Mouse (Mus musculus) c-Kit-positive CD71-positive TER-119-negative erythroid progenitor cells, embryonic 14.5 days (primary cell): Measurements from ENCODE around the gene Emc6.

ENCODE experiments used
- DNase-seq: peaks from one replicate; pipeline ENCODE4 v3.0.0-alpha.2; 2013; ENCODE audit warnings: low read depth

Emc6 gene

GRCm38 (mm10) chr11:73176186-73176585, 651 bp downstream of the Emc6 start:
- DNase-seq = peak; percentile 13

DNA sequence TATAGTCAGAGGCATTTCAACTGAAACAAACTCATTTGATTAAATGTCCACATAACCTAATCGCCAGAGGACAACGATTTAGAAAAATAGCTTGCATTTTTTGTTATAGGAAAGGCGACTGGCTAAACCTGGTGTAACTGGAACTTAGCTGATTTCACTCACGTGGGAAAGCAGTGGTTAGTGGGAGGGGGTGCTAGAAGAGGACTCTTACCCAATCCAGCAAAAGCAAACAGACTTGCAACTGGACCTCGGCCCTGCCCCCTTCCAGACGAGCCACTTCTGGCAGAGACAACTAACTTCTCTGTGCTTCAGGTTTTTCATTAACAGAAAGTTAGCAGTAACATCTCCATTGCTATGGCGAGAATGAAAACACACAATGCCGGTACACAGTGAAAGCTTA, 1.2 kb downstream of the Emc6 start:
- DNase-seq = no peak

GRCm38 (mm10) chr11:73172186-73172585, 4.7 kb downstream of the Emc6 start:
- DNase-seq = no peak

GRCm38 (mm10) chr11:73169231-73169630, 7.6 kb downstream of the Emc6 start:
- DNase-seq = peak; percentile 67

DNA sequence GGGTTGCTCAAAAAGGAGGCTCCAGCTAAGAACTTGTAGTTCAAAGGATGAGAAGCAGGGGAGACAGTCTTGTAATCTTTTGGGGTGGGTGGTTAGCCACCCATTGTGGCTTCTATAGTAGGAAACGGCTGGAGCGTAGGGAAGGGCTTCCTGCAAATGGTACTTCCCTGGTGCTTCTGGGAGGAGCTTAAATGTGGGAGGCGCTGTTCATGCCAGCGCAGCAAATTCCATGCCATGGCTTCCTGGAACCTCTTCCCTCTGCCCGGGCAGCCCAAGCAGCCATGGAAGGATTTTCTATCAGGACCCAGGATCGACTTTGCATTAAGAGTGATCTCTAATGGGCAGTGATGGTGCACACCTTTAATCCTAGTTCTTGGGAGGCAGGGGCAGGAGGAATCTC, 8.3 kb downstream of the Emc6 start:
- no peak for DNase-seq

- DNase-seq = no peak
Measured at GRCm38 (mm10) chr11:73168071-73168470, 8.8 kb downstream of the Emc6 start.

GRCm38 (mm10) chr11:73162284-73162683, 14.6 kb downstream of the Emc6 start:
- DNase-seq = no peak

- DNase-seq = no peak
Measured at GRCm38 (mm10) chr11:73161616-73162015, 15.2 kb downstream of the Emc6 start.

DNA sequence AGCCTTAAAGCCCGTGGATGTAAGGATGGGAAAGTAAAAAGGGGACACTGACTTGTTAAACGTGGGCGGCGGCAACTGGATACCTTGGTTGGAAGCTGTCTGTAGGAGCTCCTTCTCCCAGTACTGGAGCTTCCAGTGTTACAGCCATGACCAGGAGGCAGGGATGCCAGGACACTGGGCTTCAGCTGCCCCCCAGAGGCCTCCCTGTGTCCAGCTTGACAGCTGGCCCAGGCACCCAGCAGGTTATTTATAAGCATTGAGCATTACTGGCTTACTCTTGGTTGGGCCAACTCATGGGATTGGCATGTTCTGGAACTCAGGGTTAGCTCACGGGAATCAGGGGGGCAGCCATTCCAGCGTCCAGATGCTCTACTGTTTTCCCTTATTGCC, 16.0 kb downstream of the Emc6 start:
- no peak for DNase-seq

DNA sequence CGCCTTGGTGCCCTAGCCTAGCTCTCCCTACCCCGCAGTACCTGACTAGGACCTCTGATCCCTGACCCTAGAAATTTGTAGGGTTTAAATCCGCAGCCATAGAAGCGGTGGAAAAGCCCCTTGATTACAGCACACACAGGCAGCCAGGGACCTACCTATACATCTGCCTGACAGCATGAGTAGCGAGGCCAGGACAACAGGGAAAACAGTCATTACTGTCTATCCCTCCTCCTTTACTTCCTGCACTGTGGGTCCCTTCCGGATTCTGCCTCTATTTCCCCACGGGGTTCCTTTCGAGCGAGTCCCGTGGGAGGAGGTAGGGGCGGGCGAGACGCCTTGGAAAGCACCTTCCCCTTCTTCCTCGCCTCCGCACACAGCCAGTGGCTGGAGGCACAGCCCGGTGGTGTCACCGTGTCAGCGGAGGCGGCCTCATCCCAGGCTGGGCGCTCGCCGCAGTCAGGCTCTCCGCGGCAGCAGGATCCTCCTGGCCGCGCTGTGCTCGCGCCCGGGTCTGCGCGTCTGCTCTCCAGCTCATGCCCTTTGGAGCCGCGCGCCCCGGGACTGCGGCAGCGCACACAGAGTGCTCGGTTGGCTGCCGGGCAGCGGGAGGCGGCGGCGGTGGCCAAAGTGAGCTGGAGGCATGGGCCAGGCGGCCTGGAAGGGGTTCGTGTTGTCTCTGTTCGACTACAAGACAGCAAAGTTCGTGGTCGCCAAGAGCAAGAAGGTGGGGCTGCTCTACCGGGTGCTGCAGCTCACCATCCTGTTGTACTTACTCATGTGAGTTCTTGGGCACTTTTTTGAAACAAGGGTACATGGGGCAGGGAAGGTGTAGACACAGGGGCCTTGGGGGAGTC, 16.7 kb downstream of the Emc6 start, which contains the start of gene P2rx5:
TSS of gene P2rx5 (plus strand) at position 465 of the 854 bp plus-strand sequence.
- DNase-seq = no peak

DNA sequence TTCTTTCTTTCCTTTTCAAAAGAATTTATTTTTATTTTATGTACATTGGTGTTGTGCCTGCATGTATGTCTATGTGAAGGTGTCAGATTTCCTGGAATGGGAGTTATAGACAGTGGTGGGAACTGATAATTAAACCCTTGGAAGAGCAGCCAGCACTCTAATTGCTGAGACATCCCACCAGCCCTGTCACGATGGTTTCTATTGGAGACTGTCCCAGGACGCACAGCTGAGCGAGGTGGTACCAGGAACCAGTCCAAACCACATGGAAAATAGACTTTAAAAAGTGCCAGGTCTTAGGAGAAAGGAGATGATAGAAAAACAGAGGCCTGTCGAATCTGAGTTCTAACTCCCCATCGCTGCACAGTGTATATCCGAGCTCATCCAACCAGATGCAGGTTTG, 21.8 kb downstream of the Emc6 start:
- DNase-seq = no peak

DNA sequence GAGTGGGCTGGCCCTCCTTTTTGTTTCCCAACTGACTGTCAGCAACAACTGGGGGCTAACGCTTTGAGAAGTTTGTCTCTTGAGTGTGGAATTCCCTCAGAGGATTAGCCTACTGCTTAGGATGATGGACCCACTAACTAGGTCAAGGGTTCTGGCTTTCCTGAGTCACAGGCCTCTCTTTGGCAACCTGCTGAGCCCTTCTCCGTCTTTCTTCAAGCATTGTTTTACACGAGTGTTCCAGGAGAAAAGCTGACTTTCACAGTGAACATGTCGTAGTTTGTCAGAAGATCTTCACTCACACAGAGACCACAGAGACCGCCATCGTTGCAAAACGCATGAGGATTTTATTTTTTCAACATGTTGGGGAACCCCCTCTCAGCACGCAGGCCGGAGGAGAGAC, 28.6 kb downstream of the Emc6 start:
- no peak for DNase-seq

- no peak for DNase-seq
Measured at GRCm38 (mm10) chr11:73146975-73147365, 29.9 kb downstream of the Emc6 start.

DNA sequence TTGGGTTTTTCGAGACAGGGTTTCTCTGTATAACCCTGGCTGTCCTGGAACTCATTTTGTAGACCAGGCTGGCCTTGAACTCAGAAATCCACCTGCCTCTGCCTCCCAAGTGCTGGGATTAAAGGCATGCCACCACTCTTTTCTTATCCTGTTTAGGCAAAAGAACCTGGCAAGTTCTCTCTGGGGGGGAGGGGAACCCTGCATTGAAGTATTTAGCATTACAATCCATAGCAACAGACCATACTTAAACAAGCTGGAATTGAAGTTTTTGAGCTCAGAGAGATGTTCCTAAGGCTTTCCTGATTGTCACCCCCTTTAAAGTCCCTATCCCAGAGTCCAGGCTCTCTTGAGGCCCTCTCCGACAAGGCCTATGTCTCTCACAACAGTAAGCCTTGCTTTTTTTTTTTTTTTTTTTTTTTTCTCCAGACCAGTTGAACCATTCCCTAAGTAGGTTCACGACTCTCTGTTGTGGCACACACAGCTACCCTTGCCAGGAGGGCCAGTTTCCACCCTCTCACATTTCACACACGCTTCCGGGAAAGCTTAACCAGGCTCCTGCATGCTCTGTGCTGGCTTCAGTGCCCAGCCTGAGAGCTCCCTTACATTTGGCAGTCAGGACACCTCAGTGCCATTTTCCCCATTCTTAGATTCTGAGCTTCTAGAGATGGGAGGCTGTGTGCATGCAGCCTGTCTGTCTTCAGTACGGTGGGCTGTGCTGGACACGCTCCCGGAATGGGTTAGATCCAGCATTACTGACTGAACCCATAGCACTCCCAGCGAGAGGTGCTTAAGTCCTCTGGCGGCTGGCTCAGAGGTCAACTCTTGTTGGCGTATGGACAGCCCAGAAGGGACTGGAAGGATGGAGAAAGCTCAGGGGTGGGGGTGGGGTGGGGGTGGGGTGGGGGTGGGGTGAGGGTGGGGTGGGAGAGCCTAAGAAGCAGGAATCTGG, 30.5 kb downstream of the Emc6 start:
- no peak for DNase-seq

- DNase-seq = no peak
Measured at GRCm38 (mm10) chr11:73144261-73144681, 32.6 kb downstream of the Emc6 start.

DNA sequence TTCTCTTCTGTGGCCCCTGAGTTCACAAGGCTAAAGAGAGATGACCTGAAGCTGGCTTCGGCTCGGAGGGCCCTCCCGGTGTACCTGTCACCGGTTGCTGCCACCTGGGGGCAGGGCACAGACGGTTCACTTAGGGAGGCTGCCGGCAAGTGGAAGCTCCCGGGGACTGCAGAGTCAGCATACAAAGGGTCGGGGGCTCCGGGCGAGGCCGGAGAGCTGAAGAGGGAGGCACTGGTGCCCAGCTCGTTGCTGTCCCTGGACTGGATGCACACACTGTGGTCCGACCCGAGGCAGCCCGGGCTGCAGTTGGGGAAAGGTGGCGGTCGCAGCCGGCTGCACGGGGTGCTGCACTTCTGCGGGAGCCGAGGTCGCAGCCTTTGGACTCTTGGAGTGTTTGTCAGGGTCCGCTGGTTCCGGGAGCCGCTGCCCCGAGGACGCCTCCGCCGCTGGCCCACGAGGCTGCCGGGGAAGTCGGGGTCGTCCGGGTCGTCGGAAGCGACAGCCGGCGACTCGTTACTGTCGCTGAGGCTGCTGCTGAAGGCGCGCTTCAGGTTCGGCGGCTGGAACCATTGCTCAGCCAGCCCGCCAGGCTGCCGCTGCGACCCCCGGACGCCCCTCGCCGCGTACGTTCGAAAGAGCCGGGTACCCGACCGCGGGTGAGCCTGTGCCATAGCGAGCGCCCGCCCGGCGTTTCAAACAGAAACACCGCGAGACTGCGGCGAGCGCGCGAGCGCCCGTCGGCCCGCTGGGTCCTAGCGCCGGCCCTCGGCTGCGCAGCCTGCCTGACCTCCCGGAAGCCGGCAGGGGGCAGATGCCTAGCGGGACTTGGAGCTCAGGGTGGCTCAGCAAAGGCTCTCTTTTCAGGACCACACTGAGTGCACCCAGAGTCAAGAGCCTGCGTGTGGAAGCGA, 39.0 kb downstream of the Emc6 start, which contains the start of gene Haspin:
TSS of gene Haspin (minus strand) at position 704 of the 911 bp plus-strand sequence.
- peak; percentile 82 for DNase-seq

DNA sequence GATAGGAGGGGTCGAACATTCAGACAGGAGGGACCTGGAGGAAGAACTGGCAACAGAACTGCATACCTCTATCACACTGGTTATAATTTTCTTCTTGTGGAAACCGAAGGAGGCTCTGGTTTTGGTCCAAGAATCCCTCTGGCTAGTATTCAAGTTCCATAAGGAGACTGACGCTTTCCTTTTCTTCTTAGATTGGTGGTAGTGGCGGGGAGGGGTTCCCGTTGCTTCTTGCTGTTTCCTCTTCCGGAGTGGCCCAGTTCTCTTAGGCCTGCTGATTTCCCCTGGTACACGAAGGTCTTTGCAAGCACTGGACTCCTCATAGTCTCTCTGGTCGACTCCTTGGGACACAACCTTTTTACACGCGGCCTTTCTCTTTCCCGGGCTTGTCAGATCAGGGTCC, 39.7 kb downstream of the Emc6 start:
- peak; percentile 7 for DNase-seq

GRCm38 (mm10) chr11:73136587-73136986, 40.2 kb downstream of the Emc6 start:
- DNase-seq = peak; percentile 15

DNA sequence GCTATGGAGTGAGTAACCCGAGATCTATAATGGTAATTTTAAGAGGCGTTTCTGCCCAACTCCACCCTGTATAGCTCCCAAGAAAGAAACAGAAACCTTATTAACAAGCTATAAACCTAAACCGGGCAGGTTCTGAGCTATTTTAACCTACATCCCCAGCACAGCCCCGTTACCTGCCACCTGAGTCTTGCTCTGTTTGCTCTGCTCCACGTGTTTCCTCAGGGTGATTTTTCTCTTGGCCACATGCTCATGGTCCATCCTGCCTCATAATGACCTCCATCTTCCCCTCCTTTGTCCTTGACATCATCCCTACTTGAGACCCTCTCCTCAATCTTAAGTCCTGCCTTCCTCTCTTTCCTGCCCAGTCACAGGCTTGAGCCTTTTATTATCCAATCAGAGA, 42.6 kb downstream of the Emc6 start:
- DNase-seq = no peak

DNA sequence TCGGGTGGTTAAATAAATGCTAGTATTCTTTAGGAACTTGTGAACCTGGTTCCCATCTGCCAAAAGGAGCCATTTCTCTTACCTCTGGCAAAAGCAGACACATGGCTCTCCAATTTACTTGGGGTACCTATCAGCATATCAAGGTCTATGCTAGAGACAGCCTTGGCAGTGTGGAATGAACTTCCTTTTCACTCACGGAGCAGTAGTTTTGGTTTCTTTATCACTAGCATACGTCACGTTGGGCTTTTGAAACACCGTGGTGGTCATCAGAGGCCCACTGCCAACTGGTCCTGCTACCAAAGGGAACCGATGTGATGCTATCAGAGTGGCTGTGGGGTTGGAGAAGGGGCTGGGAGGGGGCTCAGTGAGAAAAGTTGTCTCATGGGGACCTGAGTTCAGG, 43.8 kb downstream of the Emc6 start:
- no peak for DNase-seq

GRCm38 (mm10) chr11:73131020-73131419, 45.8 kb downstream of the Emc6 start:
- DNase-seq = no peak

DNA sequence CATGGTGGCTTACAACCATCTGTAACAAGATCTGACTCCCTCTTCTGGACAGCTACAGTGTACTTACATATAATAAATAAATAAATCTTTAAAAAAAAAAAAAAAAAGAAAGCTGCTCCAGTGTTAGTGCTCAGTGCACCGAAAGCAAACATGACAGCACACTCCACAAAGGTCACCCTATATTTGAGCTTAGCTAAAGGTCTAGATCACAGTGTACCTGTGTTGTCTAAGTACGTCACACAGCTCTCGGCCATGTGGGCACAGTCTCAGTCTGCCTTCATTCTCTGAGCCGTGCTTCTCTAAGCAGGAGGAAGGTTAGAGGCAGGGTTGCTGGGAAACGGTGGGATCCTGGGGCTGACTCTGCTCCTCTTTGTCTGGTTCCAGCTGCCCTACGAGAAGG, 50.3 kb downstream of the Emc6 start:
- no peak for DNase-seq
